Mouse (Mus musculus) heart, embryonic 14.5 days (tissue): Measurements from ENCODE around the gene Zfp451. TPM values are rescaled to one million over a fixed set of nuclear protein-coding genes. Genes with fewer than 3 reads are reported as not detected.

ENCODE experiments used
- ATAC-seq: fragments of 200-750 bp; cut with Nextera tagmentation; 2 replicates; pipeline ENCODE4 v1.8.0; 2017; ENCODE audit warnings: low read depth, moderate TSS enrichment; ENCODE audit not compliant: insufficient number of reproducible peaks, insufficient read depth, low FRiP score
- H3K27ac ChIP-seq, 2 experiments: fragments of 200-500 bp in 1 of 2; fragments of 300-500 bp in 1 of 2; sonication (generic) in 1 of 2; replicated peaks in 1 of 2; 2 replicates each; pipeline ENCODE4 v1.5.1; 2012 to 2014; ENCODE audit warnings: low read depth in 2 of 2, low read length in 2 of 2, control low read depth in 1 of 2, mild to moderate bottlenecking in 1 of 2, mixed read lengths in 1 of 2; ENCODE audit not compliant: control insufficient read depth in 1 of 2, insufficient read depth in 1 of 2
- H3K27me3 ChIP-seq: fragments of 300-500 bp; sonication (generic); 2 replicates; pipeline ENCODE4 v1.6.1; 2014; ENCODE audit warnings: mild to moderate bottlenecking, low read length, control low read depth; ENCODE audit not compliant: control insufficient read depth, insufficient read depth
- H3K36me3 ChIP-seq: fragments of 300-500 bp; sonication (generic); 2 replicates; pipeline ENCODE4 v1.6.1; 2014; ENCODE audit warnings: mild to moderate bottlenecking, control low read depth, low read length, mixed read lengths; ENCODE audit not compliant: control insufficient read depth, insufficient read depth
- H3K4me1 ChIP-seq, 2 experiments: fragments of 200-500 bp in 1 of 2; fragments of 300-500 bp in 1 of 2; sonication (generic) in 1 of 2; 2 replicates each; pipeline ENCODE4 v1.6.1; 2012 to 2014; ENCODE audit warnings: low read length in 2 of 2, control low read depth in 1 of 2, mixed read lengths in 1 of 2; ENCODE audit not compliant: control insufficient read depth in 2 of 2, insufficient read depth in 2 of 2
- H3K4me2 ChIP-seq: fragments of 300-500 bp; sonication (generic); 2 replicates; pipeline ENCODE4 v1.6.1; 2014; ENCODE audit warnings: mild to moderate bottlenecking, low read length
- H3K4me3 ChIP-seq, 2 experiments: fragments of 200-500 bp in 1 of 2; fragments of 300-500 bp in 1 of 2; sonication (generic) in 1 of 2; 2 replicates each; pipeline ENCODE4 v1.5.1; 2012 to 2014; ENCODE audit warnings: low read length in 2 of 2, mild to moderate bottlenecking in 2 of 2, control low read depth in 1 of 2, low read depth in 1 of 2, moderate library complexity in 1 of 2; ENCODE audit not compliant: control insufficient read depth in 1 of 2, insufficient read depth in 1 of 2
- H3K9ac ChIP-seq: fragments of 300-500 bp; sonication (generic); 2 replicates; pipeline ENCODE4 v1.6.1; 2014; ENCODE audit warnings: mild to moderate bottlenecking, low read length
- H3K9me3 ChIP-seq: fragments of 300-500 bp; sonication (generic); 2 replicates; pipeline ENCODE4 v1.6.1; 2016; ENCODE audit warnings: low read length, control low read depth; ENCODE audit not compliant: control insufficient read depth
- WGBS: fragments of 180-500 bp; shearing (Covaris S2); extraction: QIAGEN DNeasy Blood & Tissue Kit; methylation state at CpG from one replicate; pipeline ENCODE4 v1.1.7; 2014; 5-methylcytosine and 5-hydroxymethylcytosine counted together
- polyA plus RNA-seq: library from polyadenylated mRNA; unstranded; fragments of >200 nt; fragmentation: Nextera tagmentation; extraction: Ambion mirVana; gene quantifications from 2 replicates; pipeline ENCODE4 v1.2.1, GENCODE M21; 2014

Gene Zfp451
- polyA plus RNA-seq, 1 experiment from 2014 or later, result 18.7 TPM

GRCm38 (mm10) chr1:33803323-33803722, 11.1 kb downstream of the Zfp451 start:
- Histone ChIP-seq H3K36me3 (peaks cover 83% of the 10 kb centered on the region), H3K4me3 (no peak overlapping the region), H3K27ac (no peak overlapping the region), H3K9ac (no peak overlapping the region), H3K9me3 (0 out of 2 replicates have a peak, but pooled peaks cover 2% of the 10 kb centered on the region), H3K27me3 (no peaks in the 10 kb centered on the region), H3K4me1 (no peaks in the 10 kb centered on the region), H3K4me2 (no peak overlapping the region)
- whole genome bisulfite sequencing, result 92% methylated on average over 2 of the region's 2 CpGs
- ATAC-seq, result no peak

- WGBS, result 76% methylated on average over 3 of the region's 3 CpGs
- H3K36me3 ChIP-seq, result peaks cover 69% of the 10 kb centered on the region
Observed at GRCm38 (mm10) chr1:33799620-33800019, 14.8 kb downstream of the Zfp451 start.

GRCm38 (mm10) chr1:33788493-33788892, 25.9 kb downstream of the Zfp451 start:
- Histone ChIP-seq H3K9me3 (no peaks in the 10 kb centered on the region), H3K4me2 (no peak overlapping the region), H3K9ac (no peak overlapping the region), H3K4me1 (peaks cover 0 to 8% of the 10 kb centered on the region in 2 experiments; a peak in 1 of 4 replicates), H3K27me3 (no peaks in the 10 kb centered on the region), H3K4me3 (no peak overlapping the region), H3K36me3 (peaks cover 16% of the 10 kb centered on the region), H3K27ac (no peak overlapping the region)
- ATAC-seq, result no peak
- 46% methylated on average over 3 of the region's 3 CpGs for WGBS

More at GRCm38 (mm10) chr1:33799620-33800019, 14.8 kb downstream of the Zfp451 start:
- H3K9ac ChIP-seq, result no peak overlapping the region
- no peaks in the 10 kb centered on the region for H3K9me3 ChIP-seq
- no peaks in the 10 kb centered on the region for H3K4me1 ChIP-seq
- no peak overlapping the region for H3K4me2 ChIP-seq
- no peak overlapping the region for H3K4me3 ChIP-seq
- no peak overlapping the region for H3K27ac ChIP-seq
- no peak for ATAC-seq
- H3K27me3 ChIP-seq, result no peaks in the 10 kb centered on the region

- no peak for ATAC-seq
- no peak overlapping the region for H3K4me3 ChIP-seq
- H3K27me3 ChIP-seq, result no peaks in the 10 kb centered on the region
- no peak overlapping the region for H3K9ac ChIP-seq
- H3K27ac ChIP-seq, result no peak overlapping the region
- H3K4me2 ChIP-seq, result no peak overlapping the region
- WGBS, result 80% methylated on average over 5 of the region's 5 CpGs
- H3K9me3 ChIP-seq, result no peaks in the 10 kb centered on the region
- H3K36me3 ChIP-seq, result peaks cover 21% of the 10 kb centered on the region
- H3K4me1 ChIP-seq, result 0 out of 4 replicates have a peak, but pooled peaks cover 0 to 5% of the 10 kb centered on the region in 2 experiments
Observed at GRCm38 (mm10) chr1:33788072-33788471, 26.3 kb downstream of the Zfp451 start.

- no peak overlapping the region for H3K9ac ChIP-seq
- H3K27me3 ChIP-seq, result no peaks in the 10 kb centered on the region
- 88% methylated on average over 5 of the region's 5 CpGs for WGBS
- no peak for ATAC-seq
- H3K4me3 ChIP-seq, result no peak overlapping the region
- peaks cover 21% of the 10 kb centered on the region for H3K36me3 ChIP-seq
- H3K4me2 ChIP-seq, result no peak overlapping the region
- no peak overlapping the region for H3K27ac ChIP-seq
- H3K4me1 ChIP-seq, result no peaks in the 10 kb centered on the region
- H3K9me3 ChIP-seq, result no peaks in the 10 kb centered on the region
Observed at GRCm38 (mm10) chr1:33784561-33784960, 29.8 kb downstream of the Zfp451 start.

GRCm38 (mm10) chr1:33776175-33776611, 38.2 kb downstream of the Zfp451 start:
- Histone ChIP-seq H3K4me3 (no peak overlapping the region), H3K4me2 (no peak overlapping the region), H3K9ac (no peak overlapping the region), H3K9me3 (no peaks in the 10 kb centered on the region), H3K27ac (no peak overlapping the region), H3K4me1 (no peaks in the 10 kb centered on the region), H3K36me3 (peaks cover 61% of the 10 kb centered on the region), H3K27me3 (no peaks in the 10 kb centered on the region)
- 81% methylated on average over 14 of the region's 14 CpGs for WGBS
- ATAC-seq, result no peak

- Histone ChIP-seq H3K4me2 (no peak overlapping the region), H3K27ac (no peak overlapping the region), H3K4me3 (no peak overlapping the region), H3K27me3 (no peaks in the 10 kb centered on the region), H3K36me3 (peaks cover 78% of the 10 kb centered on the region), H3K9me3 (no peaks in the 10 kb centered on the region), H3K9ac (no peak overlapping the region), H3K4me1 (no peaks in the 10 kb centered on the region)
- ATAC-seq, result no peak
- 93% methylated on average over 9 of the region's 9 CpGs for WGBS
Observed at GRCm38 (mm10) chr1:33772106-33772505, 42.3 kb downstream of the Zfp451 start.

GRCm38 (mm10) chr1:33771621-33772020, 42.8 kb downstream of the Zfp451 start:
- Histone ChIP-seq H3K27me3 (no peaks in the 10 kb centered on the region), H3K27ac (no peak overlapping the region), H3K4me3 (no peak overlapping the region), H3K9me3 (no peaks in the 10 kb centered on the region), H3K36me3 (peaks cover 78% of the 10 kb centered on the region), H3K4me1 (no peaks in the 10 kb centered on the region), H3K9ac (no peak overlapping the region), H3K4me2 (no peak overlapping the region)
- WGBS, result 88% methylated on average over 10 of the region's 10 CpGs
- no peak for ATAC-seq
